Mouse (Mus musculus) right cerebral cortex, postnatal 36 days (tissue): ENCODE data around the gene 4933406M09Rik.

Experiments used
- DNase-seq, 2 experiments: peaks; one replicate each; pipeline ENCODE4 v3.0.0; 2022; ENCODE audit warnings: low spot score in 2 of 2, mixed read lengths in 1 of 2

The 4933406M09Rik gene

DNA sequence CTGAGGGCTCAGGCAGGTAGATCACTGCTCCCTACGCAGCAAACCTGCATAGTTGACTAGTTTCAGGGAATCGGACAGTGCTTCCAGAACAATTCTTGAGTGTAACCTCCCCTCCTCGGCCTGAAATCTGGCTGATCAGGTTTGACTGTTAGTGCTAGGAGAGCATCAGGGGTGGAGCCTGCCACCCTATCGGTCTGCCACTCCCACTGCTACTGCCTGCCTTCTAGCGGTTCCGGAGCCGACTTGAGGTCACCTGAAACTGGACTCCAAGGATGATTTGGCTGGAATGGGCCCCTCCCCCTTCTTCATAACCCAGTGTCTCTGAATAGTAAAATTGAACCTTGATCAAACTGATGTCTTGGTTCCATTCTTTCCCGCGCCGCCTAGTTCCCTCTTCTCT is 47.3 kb downstream of the 4933406M09Rik start:
- no peak for DNase-seq

DNA sequence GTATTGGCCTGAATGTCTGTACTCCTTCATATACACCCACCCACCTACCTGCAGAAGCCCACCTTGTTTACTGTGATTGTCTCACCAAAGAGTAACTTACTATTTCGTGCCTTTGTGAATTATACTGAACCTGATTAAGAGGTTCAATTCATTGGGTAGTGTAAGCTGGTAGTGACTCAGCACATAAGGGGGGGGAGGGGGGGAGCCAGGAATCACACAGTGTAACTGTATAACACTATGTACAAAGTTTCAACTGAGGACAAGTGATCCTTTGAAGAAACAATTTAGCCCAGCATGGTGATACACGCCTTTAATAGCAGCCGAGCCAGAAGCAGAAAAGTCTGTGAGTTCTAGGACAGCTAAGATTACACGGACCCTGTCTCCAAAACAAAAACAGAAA is 47.7 kb downstream of the 4933406M09Rik start:
- no peak for DNase-seq

DNA sequence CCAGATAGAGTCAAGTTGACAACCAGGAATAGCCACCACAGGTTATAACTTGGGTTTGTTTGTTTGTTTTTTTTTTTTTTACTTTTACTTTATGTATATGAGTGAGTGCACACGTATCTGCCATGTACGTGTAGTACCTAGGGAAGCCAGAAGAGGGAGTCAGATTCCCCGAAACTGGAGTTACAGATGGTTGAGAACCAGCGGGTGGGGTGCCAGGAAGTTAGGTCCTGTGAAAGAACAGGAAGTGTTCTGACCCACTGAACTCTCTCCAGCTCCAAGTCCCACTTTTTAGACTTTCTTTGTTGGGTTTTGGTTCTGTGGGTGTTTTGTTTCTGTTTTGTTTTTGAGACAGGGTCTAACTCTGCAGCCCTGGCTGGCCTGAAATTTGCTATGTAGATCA is 49.7 kb downstream of the 4933406M09Rik start:
- DNase-seq, result no peak

DNA sequence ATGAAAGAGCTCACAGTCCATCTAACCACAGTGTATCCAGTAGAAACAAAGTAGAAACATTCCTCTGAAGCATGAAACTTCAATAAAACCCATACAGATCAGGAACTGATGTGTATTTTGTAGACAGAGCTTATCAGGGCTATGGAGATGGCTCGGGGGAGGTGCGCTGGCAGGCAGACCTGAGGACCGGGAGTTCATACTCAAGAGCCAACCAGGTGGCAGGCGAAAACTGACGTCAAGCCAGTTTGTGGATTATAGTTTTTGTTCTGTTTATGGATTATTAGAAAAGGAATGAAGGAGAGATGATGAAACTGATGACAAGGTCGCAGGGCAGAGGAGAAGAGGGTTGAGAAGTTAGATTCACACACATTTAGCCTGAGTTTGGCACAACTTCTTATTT is 54.7 kb downstream of the 4933406M09Rik start:
- no peak for DNase-seq
